Mouse (Mus musculus): ENCODE results near the gene Fitm1.

DNA sequence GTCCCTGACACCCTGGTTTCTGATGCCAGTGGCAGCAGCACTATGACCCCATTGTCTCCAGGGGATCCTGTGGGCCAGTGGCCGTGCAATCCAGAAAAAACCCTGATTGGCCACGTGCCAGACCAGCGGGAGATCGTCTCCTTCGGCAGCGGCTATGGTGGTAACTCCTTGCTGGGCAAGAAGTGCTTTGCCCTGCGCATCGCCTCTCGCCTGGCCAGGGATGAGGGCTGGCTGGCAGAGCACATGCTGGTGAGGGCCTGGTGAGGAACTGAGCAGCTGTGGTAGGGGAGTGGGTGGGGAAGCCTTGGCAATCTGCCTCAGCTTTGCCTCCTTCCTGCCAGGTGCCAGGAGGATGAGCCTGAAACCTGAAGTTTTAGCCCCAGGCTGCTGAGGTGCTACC lies 31.1 kb upstream of the Fitm1 start:
- TF ChIP-seq CTCF (IDR thresholded peaks at IDR 0.05; ENCODE audit: low read depth): no peak
- TF ChIP-seq EP300 (optimal IDR thresholded peaks at IDR 0.05): no peak

Data from stomach, postnatal 0 days (tissue).